In the genomic region with DNA sequence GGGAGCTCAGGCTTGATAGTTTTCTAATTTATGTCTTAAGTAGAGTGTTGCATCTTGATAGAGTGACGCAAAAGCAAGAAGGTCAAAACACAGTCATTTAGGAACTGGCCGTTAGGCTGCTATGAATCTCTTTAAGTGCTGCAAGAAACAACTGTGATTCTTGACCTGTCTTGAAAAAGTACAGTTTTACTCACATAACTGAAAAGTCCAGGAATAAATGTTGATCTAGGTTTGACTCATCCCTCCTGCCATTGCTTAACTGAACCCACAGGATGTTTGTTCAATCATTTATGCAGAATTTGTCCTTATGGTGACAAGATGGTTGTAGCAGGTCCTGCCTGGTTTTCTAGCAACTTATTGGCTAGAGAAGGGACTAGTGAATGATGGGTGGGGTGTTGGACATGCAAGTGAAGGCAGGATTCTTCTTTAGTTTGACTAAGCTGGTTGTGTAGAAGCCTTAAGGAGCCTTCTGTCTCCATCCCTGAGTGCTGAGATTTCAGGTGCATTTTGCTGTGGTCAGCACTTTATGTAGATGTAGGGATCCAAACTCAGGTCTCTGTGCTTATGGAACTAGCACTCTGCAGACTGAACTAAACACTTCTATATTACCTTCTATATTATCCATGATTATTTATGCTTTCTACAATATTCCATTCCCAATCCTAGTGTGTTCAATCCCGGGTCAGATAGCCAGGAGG, we compare ENCODE assay signal across 23 mouse cellular contexts.
A peak's percentile ranks its signal among the peaks of the same experiment; 100 is the strongest.
DNase-seq lines count a peak whose midpoint lies in the region; TF ChIP-seq lines count a peak whose summit lies in the region.
"Had no signal": no experiment of that assay in that cellular context is flagged by ENCODE, and none has a peak within 500 bp of the region (broad histone marks: within the 10 kb centered on the region; RNA-seq: fewer than 3 reads in every experiment).

No protein-coding gene starts in this region.

- no peak overlapping the region for H3K9ac ChIP-seq in MEL (ENCODE audit: control insufficient read depth, low read depth, low read length, poor library complexity, severe bottlenecking)
- H3K9ac ChIP-seq: forebrain, embryonic 13.5 days; heart, embryonic 12.5 days; heart, embryonic 15.5 days; hindbrain, embryonic 13.5 days; intestine, embryonic 15.5 days had no signal

- TF ChIP-seq CTCF in C2C12 (IDR thresholded peaks at IDR 0.05; ENCODE audit: control insufficient read depth, insufficient read depth, insufficient read length) (no peak), MEL (IDR thresholded peaks at IDR 0.05 in 2 of 3, conservative IDR thresholded peaks at IDR 0.05 in 1 of 3; ENCODE audit: control insufficient read depth in 1 of 3, insufficient read depth in 1 of 3, low read depth in 2 of 3, low read length in 3 of 3, poor library complexity in 1 of 3, severe bottlenecking in 1 of 3) (no peak)

- no peak overlapping the region for H3ac ChIP-seq in C2C12 (ENCODE audit: control insufficient read depth, insufficient read length, low read depth)

- DNase-seq in heart, adult 11 months: peak; percentile 17
- no peak for DNase-seq in heart, adult 8-10 months (ENCODE audit: low spot score)
- no peak for DNase-seq in MEL (ENCODE audit: low read depth, low spot score)
- no peak for DNase-seq in left cerebral cortex, adult 9 months (ENCODE audit: low spot score in 2 of 2)
- DNase-seq in c-Kit-positive CD71-positive TER-119-positive erythroid progenitor cells, embryonic 14.5 days (ENCODE audit: low spot score): no peak
- DNase-seq: adrenal gland, adult 8-10 months; adrenal gland, postnatal 25 days; cerebellum, adult 11-12 months; cerebellum, adult 9-10 months; cerebellum, postnatal 14 days; gastrocnemius, postnatal 10 days; gastrocnemius, postnatal 36 days; heart, postnatal 10 days; heart, postnatal 36 days; kidney, adult 11 months had no signal

- H3K79me3 ChIP-seq in C2C12 (ENCODE audit: low read depth): no peaks in the 10 kb centered on the region

- no peak for TF ChIP-seq EP300 in MEL (IDR thresholded peaks at IDR 0.05; ENCODE audit: low read depth in 1 of 2, low read length in 2 of 2)

- no peaks in the 10 kb centered on the region for H3K36me3 ChIP-seq in C2C12 (ENCODE audit: control insufficient read depth, insufficient read depth)
- no peaks in the 10 kb centered on the region for H3K36me3 ChIP-seq in MEL (ENCODE audit: control insufficient read depth in 1 of 2, insufficient read depth in 2 of 2, low read length in 2 of 2)
- H3K36me3 ChIP-seq: forebrain, embryonic 10.5 days; heart, embryonic 12.5 days; heart, embryonic 15.5 days; hindbrain, embryonic 10.5 days; hindbrain, embryonic 13.5 days; intestine, embryonic 15.5 days had no signal

- no peak overlapping the region for H3K27ac ChIP-seq in MEL (ENCODE audit: control insufficient read depth, low read depth, low read length)
- H3K27ac ChIP-seq: forebrain, embryonic 10.5 days; forebrain, embryonic 13.5 days; heart, embryonic 15.5 days; hindbrain, embryonic 10.5 days; hindbrain, embryonic 13.5 days; intestine, embryonic 15.5 days had no signal

- H3K79me2 ChIP-seq in C2C12 (ENCODE audit: control insufficient read depth, insufficient read depth) (no peaks in the 10 kb centered on the region), MEL (ENCODE audit: control insufficient read depth, insufficient read depth, low read length, poor library complexity) (no peaks in the 10 kb centered on the region)

- no peak overlapping the region for H3K4me3 ChIP-seq in C2C12 (ENCODE audit: insufficient read depth, poor library complexity, severe bottlenecking)
- H3K4me3 ChIP-seq in MEL (ENCODE audit: control insufficient read depth in 1 of 2, insufficient read depth in 1 of 2, low read depth in 2 of 2, low read length in 2 of 2): no peak overlapping the region
- H3K4me3 ChIP-seq: forebrain, embryonic 10.5 days; forebrain, embryonic 13.5 days; heart, embryonic 12.5 days; heart, embryonic 15.5 days; hindbrain, embryonic 10.5 days; hindbrain, embryonic 13.5 days; intestine, embryonic 15.5 days had no signal

- H3K27me3 ChIP-seq in C2C12 (ENCODE audit: control insufficient read depth, insufficient read depth, insufficient read length) (no peaks in the 10 kb centered on the region), MEL (ENCODE audit: control insufficient read depth in 1 of 2, insufficient read depth in 2 of 2, low read length in 2 of 2) (no peaks in the 10 kb centered on the region)
- H3K27me3 ChIP-seq: forebrain, embryonic 13.5 days; heart, embryonic 12.5 days; heart, embryonic 15.5 days; hindbrain, embryonic 13.5 days; intestine, embryonic 15.5 days had no signal

- H3K9me3 ChIP-seq in MEL (replicated peaks; ENCODE audit: insufficient read depth, low read length): no peaks in the 10 kb centered on the region
- H3K9me3 ChIP-seq: forebrain, embryonic 10.5 days; forebrain, embryonic 13.5 days; heart, embryonic 12.5 days; heart, embryonic 15.5 days; hindbrain, embryonic 10.5 days; hindbrain, embryonic 13.5 days; intestine, embryonic 15.5 days had no signal

- no peak for TF ChIP-seq POLR2A in MEL (IDR thresholded peaks at IDR 0.05; ENCODE audit: control insufficient read depth in 1 of 2, insufficient read depth in 1 of 2, low read depth in 1 of 2, low read length in 2 of 2, poor library complexity in 1 of 2)

- no peaks in the 10 kb centered on the region for H3K4me1 ChIP-seq in MEL (ENCODE audit: control insufficient read depth in 1 of 2, insufficient read depth in 2 of 2, low read length in 2 of 2)
- H3K4me1 ChIP-seq: forebrain, embryonic 13.5 days; heart, embryonic 12.5 days; heart, embryonic 15.5 days; hindbrain, embryonic 13.5 days; intestine, embryonic 15.5 days had no signal

- TF ChIP-seq RAD21 in MEL (IDR thresholded peaks at IDR 0.05; ENCODE audit: low read depth, low read length): no peak

TF ChIP-seq in C2C12, 6 proteins besides CTCF, POLR2A, EP300 and RAD21:
- peak; percentile 69 for TF ChIP-seq CEBPB (IDR thresholded peaks at IDR 0.05; ENCODE audit: low read depth)
- TF ChIP-seq MAX (IDR thresholded peaks at IDR 0.05): no peak

TF ChIP-seq in MEL, 35 proteins besides CTCF, POLR2A, EP300 and RAD21:
- no peak for TF ChIP-seq MAZ (IDR thresholded peaks at IDR 0.05; ENCODE audit: low read depth, low read length)
- TF ChIP-seq HCFC1 (IDR thresholded peaks at IDR 0.05; ENCODE audit: low read depth, low read length): no peak
- TF ChIP-seq ZKSCAN1 (IDR thresholded peaks at IDR 0.05; ENCODE audit: low read depth, low read length): no peak
- TF ChIP-seq MAFK (IDR thresholded peaks at IDR 0.05; ENCODE audit: borderline replicate concordance, low read depth, low read length): peak; percentile 41; the same call in 1 of the 2 replicates
